Mouse (Mus musculus) right cerebral cortex, postnatal 4 days (tissue): ENCODE data around the gene Gng12.
"Not testable (repeated sequence)": the region's sequence is repeated elsewhere in the genome, so short reads cannot be mapped to it uniquely, and the experiment has no call there.

Source experiments
- DNase-seq: peaks from one replicate; pipeline ENCODE4 v3.0.0-alpha.2; 2022

Gene Gng12

GRCm38 (mm10) chr6:66994981-66995380 is 98.8 kb downstream of the Gng12 start:
- DNase-seq = no peak

- DNase-seq = no peak
Observed at GRCm38 (mm10) chr6:66995825-66996224, 99.6 kb downstream of the Gng12 start.

- DNase-seq = no peak
Observed at GRCm38 (mm10) chr6:66996257-66996656, 100.1 kb downstream of the Gng12 start.

GRCm38 (mm10) chr6:66998645-66999044 is 102.4 kb downstream of the Gng12 start:
- DNase-seq = no peak

GRCm38 (mm10) chr6:66999800-67000199 is 103.6 kb downstream of the Gng12 start:
- DNase-seq = no peak

GRCm38 (mm10) chr6:67009888-67010287 is 113.7 kb downstream of the Gng12 start:
- DNase-seq = no peak

GRCm38 (mm10) chr6:67010370-67011216 is 114.4 kb downstream of the Gng12 start:
- no peak for DNase-seq

GRCm38 (mm10) chr6:67011217-67011518 is 115.0 kb downstream of the Gng12 start:
- DNase-seq = no peak

- DNase-seq = no peak
Observed at GRCm38 (mm10) chr6:67013293-67013948, 117.2 kb downstream of the Gng12 start.

- DNase-seq = no peak
Observed at GRCm38 (mm10) chr6:67013949-67014678, 117.9 kb downstream of the Gng12 start.

GRCm38 (mm10) chr6:67014679-67015075 is 118.5 kb downstream of the Gng12 start:
- no peak for DNase-seq

GRCm38 (mm10) chr6:67015739-67016519 is 119.7 kb downstream of the Gng12 start:
- DNase-seq = no peak

GRCm38 (mm10) chr6:67016520-67017111 is 120.4 kb downstream of the Gng12 start:
- no peak for DNase-seq

GRCm38 (mm10) chr6:67018365-67018764 is 122.2 kb downstream of the Gng12 start:
- DNase-seq = no peak

GRCm38 (mm10) chr6:67019001-67019400 is 122.8 kb downstream of the Gng12 start:
- DNase-seq = not testable (repeated sequence)

GRCm38 (mm10) chr6:67021308-67021707 is 125.1 kb downstream of the Gng12 start:
- no peak for DNase-seq

GRCm38 (mm10) chr6:67023729-67024128 is 127.5 kb downstream of the Gng12 start:
- DNase-seq = no peak

GRCm38 (mm10) chr6:67026661-67027060 is 130.5 kb downstream of the Gng12 start:
- DNase-seq = no peak

- DNase-seq = no peak
Observed at GRCm38 (mm10) chr6:67027438-67028142, 131.4 kb downstream of the Gng12 start.

GRCm38 (mm10) chr6:67029312-67029950 is 133.2 kb downstream of the Gng12 start:
- DNase-seq = no peak

- no peak for DNase-seq
Observed at GRCm38 (mm10) chr6:67029987-67030386, 133.8 kb downstream of the Gng12 start.
